Mouse (Mus musculus): Measurements from ENCODE around the gene Gys2. TPM values are rescaled to one million over a fixed set of nuclear protein-coding genes. Genes with fewer than 3 reads are reported as not detected.

Gene Gys2
- total RNA-seq, 2 experiments from 2014 or later, result 11.9 to 25.7 TPM

- DNase-seq (ENCODE audit: low spot score in 2 of 2), result no peak
These were observed 13.8 kb downstream of the Gys2 start for GRCm38 (mm10) chr6:142459017-142459678.

- no peak for DNase-seq (ENCODE audit: low spot score in 2 of 2)
These were observed 14.9 kb downstream of the Gys2 start for GRCm38 (mm10) chr6:142458010-142458409.

GRCm38 (mm10) chr6:142455314-142455996, 17.5 kb downstream of the Gys2 start:
- DNase-seq (ENCODE audit: low spot score in 2 of 2), result no peak

- no peak for DNase-seq (ENCODE audit: low spot score in 2 of 2)
These were observed 19.6 kb downstream of the Gys2 start for GRCm38 (mm10) chr6:142453311-142453710.

GRCm38 (mm10) chr6:142451381-142451780, 21.5 kb downstream of the Gys2 start:
- DNase-seq (ENCODE audit: low spot score in 2 of 2), result no peak

- no peak for DNase-seq (ENCODE audit: low spot score in 2 of 2)
These were observed 43.8 kb downstream of the Gys2 start for GRCm38 (mm10) chr6:142429072-142429471.

GRCm38 (mm10) chr6:142424976-142425375, 47.9 kb downstream of the Gys2 start:
- no peak for DNase-seq (ENCODE audit: low spot score in 2 of 2)

- no peak for DNase-seq (ENCODE audit: low spot score in 2 of 2)
These were observed 58.3 kb downstream of the Gys2 start for GRCm38 (mm10) chr6:142414597-142414996.

- DNase-seq (ENCODE audit: low spot score in 2 of 2), result no peak
These were observed 59.1 kb downstream of the Gys2 start for GRCm38 (mm10) chr6:142413845-142414244.

GRCm38 (mm10) chr6:142412906-142413491, 59.9 kb downstream of the Gys2 start, which contains the start of gene Spx:
TSS of gene Spx (plus strand) at chr6:142413441.
- DNase-seq (ENCODE audit: low spot score in 2 of 2), result no peak

GRCm38 (mm10) chr6:142411140-142411539, 61.8 kb downstream of the Gys2 start:
- no peak for DNase-seq (ENCODE audit: low spot score in 2 of 2)

GRCm38 (mm10) chr6:142395756-142396155, 77.2 kb downstream of the Gys2 start:
- no peak for DNase-seq (ENCODE audit: low spot score in 2 of 2)

- no peak for DNase-seq (ENCODE audit: low spot score in 2 of 2)
These were observed 78.2 kb downstream of the Gys2 start for GRCm38 (mm10) chr6:142394669-142395068.

GRCm38 (mm10) chr6:142392312-142392711, 80.6 kb downstream of the Gys2 start:
- no peak for DNase-seq (ENCODE audit: low spot score in 2 of 2)

- DNase-seq (ENCODE audit: low spot score in 2 of 2), result no peak
These were observed 83.8 kb downstream of the Gys2 start for GRCm38 (mm10) chr6:142389101-142389500.

- no peak for DNase-seq (ENCODE audit: low spot score in 2 of 2)
These were observed 85.1 kb downstream of the Gys2 start for GRCm38 (mm10) chr6:142387755-142388271.

GRCm38 (mm10) chr6:142387011-142387754, 85.7 kb downstream of the Gys2 start, which contains the start of the genes Recql and Golt1b:
TSS of gene Recql (minus strand) at chr6:142387087.
TSS of gene Golt1b (plus strand) at chr6:142387221.
- peak; percentile 98 to 99 for DNase-seq (ENCODE audit: low spot score in 2 of 2)

GRCm38 (mm10) chr6:142386285-142387010, 86.5 kb downstream of the Gys2 start:
- no peak for DNase-seq (ENCODE audit: low spot score in 2 of 2)

- DNase-seq (ENCODE audit: low spot score in 2 of 2), result no peak
These were observed 88.4 kb downstream of the Gys2 start for GRCm38 (mm10) chr6:142384521-142384920.

GRCm38 (mm10) chr6:142381615-142382014, 91.3 kb downstream of the Gys2 start:
- DNase-seq (ENCODE audit: low spot score in 2 of 2), result no peak
